Mouse (Mus musculus): ENCODE results near the gene Slc25a47. TPM values are rescaled to one million over a fixed set of nuclear protein-coding genes. Genes with fewer than 3 reads are reported as not detected.
A peak's percentile ranks its signal among the peaks of the same experiment; 100 is the strongest.
"Not testable (repeated sequence)": the region's sequence is repeated elsewhere in the genome, so short reads cannot be mapped to it uniquely, and the experiment has no call there.

The Slc25a47 gene
- polyA plus RNA-seq, 1 experiment: 6.6 TPM

DNA sequence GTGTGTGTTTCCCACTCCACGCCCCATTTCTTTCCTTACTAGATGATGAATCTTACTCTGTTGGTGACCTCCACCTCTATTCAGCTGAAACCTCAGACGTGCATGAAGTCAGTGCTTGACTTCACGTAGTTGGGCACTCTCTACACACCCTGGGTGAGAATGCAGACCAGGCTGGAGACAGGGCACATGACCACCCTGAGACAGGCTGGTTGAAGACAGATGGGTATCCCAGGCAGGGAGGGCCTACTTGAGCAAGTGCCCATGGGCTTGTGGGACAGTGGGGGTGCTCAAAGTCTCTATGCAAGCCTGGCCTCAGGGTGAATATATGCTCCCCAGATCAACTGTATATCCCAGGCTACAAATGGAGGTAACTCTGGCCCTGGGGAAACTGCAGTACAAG lies 1.5 kb upstream of the Slc25a47 start:
- no peak for TF ChIP-seq CTCF (IDR thresholded peaks at IDR 0.05; ENCODE audit: borderline replicate concordance, insufficient read depth, low read length)
- no peak for TF ChIP-seq POLR2A (IDR thresholded peaks at IDR 0.05; ENCODE audit: low read depth, low read length)
- H3K4me1 ChIP-seq (ENCODE audit: control insufficient read depth, insufficient read depth, low read length): peaks cover 12% of the 10 kb centered on the region; the same call in 1 of the 2 replicates
- H3K27ac ChIP-seq (ENCODE audit: insufficient read depth, low read length): no peak overlapping the region
- no peak overlapping the region for H3K4me3 ChIP-seq (ENCODE audit: insufficient read depth, low read length)

DNA sequence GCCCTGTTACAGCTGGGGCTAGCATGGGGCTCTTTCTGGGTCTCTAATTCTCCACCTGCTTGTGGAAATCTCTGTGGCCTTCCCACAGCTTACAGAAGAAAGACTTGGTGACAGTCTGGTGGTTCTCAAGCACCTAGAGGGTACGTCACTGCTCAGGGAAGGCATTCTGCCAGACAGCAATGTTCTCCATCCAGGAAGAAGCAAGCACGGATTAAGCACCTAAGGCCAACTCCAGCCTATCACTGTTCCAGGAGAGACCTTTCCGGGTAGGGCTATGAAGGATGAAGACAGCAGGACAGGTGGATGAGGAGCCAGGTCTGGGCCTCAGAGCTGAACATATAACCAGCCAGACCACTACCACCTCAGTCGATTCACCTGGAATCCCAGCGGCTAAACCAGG lies 1.1 kb upstream of the Slc25a47 start:
- Histone ChIP-seq H3K4me1 (ENCODE audit: control insufficient read depth, insufficient read depth, low read length) (peaks cover 12% of the 10 kb centered on the region; the same call in 1 of the 2 replicates), H3K4me3 (ENCODE audit: insufficient read depth, low read length) (peak overlapping the region; percentile 44; the same call in 1 of the 2 replicates), H3K27ac (ENCODE audit: insufficient read depth, low read length) (no peak overlapping the region)
- TF ChIP-seq POLR2A (IDR thresholded peaks at IDR 0.05; ENCODE audit: low read depth, low read length): no peak
- no peak for TF ChIP-seq CTCF (IDR thresholded peaks at IDR 0.05; ENCODE audit: borderline replicate concordance, insufficient read depth, low read length)

DNA sequence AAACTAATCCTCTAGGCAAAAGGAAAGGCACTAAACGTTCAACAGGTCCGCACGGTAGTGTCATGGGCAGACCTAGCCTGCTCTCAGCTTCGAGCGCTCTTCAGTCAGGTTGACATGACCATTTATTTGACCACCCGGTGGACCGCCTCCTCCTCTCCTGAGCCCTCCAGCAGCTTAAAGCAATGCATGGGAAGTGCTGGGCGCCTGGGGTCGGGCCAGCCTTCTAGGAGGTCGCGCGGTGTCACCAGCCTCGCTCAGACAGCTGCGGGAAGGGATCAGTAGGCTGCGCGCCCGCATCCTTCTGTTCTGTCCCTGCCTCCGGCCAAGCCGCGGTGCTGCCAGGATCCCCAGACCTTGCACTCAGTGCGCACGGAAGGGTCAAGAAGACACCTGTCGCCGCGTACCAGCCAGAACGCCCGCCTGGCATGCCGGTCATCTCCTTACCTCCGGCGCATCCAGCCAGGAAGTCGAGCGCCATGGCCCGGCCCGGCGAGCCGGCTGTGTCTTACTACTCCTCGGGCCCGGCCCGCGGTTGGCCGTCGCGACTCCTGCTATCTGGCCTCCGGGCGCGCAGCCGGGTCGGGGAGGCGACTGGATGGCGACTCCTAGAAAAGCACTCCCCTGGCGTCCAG lies 522 bp upstream of the Slc25a47 start:
- H3K4me1 ChIP-seq (ENCODE audit: control insufficient read depth, insufficient read depth, low read length): peaks cover 12% of the 10 kb centered on the region; the same call in 1 of the 2 replicates
- H3K4me3 ChIP-seq (ENCODE audit: insufficient read depth, low read length): peak overlapping the region; percentile 44
- H3K27ac ChIP-seq (ENCODE audit: insufficient read depth, low read length): no peak overlapping the region
- TF ChIP-seq CTCF (IDR thresholded peaks at IDR 0.05; ENCODE audit: borderline replicate concordance, insufficient read depth, low read length) (no peak), POLR2A (IDR thresholded peaks at IDR 0.05; ENCODE audit: low read depth, low read length) (no peak; the same call in 1 of the 2 replicates)

DNA sequence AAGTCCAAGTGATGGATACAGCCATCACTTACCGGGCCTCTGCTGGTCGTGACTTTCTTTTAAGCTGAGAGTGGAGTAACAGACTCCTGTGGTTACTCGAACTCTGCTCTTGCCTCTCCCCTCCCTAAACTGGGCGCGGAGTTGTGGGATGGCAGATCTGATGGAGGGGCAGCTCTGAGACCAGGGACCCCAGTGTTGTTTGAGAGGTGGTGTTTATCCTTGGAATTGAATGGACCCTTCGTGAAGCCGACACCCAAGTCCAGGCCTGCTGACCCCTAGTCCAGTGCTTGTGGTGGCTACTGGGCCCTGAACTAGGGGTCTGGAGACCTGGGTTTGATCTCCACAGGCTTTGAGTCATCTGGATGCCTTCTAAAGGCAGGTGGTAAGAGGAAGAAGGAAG lies 876 bp downstream of the Slc25a47 start:
- no peak overlapping the region for H3K27ac ChIP-seq (ENCODE audit: insufficient read depth, low read length)
- H3K4me3 ChIP-seq (ENCODE audit: insufficient read depth, low read length): peak overlapping the region; percentile 66
- peaks cover 10% of the 10 kb centered on the region; the same call in 1 of the 2 replicates for H3K4me1 ChIP-seq (ENCODE audit: control insufficient read depth, insufficient read depth, low read length)
- TF ChIP-seq POLR2A (IDR thresholded peaks at IDR 0.05; ENCODE audit: low read depth, low read length): no peak
- TF ChIP-seq CTCF (IDR thresholded peaks at IDR 0.05; ENCODE audit: borderline replicate concordance, insufficient read depth, low read length): no peak

DNA sequence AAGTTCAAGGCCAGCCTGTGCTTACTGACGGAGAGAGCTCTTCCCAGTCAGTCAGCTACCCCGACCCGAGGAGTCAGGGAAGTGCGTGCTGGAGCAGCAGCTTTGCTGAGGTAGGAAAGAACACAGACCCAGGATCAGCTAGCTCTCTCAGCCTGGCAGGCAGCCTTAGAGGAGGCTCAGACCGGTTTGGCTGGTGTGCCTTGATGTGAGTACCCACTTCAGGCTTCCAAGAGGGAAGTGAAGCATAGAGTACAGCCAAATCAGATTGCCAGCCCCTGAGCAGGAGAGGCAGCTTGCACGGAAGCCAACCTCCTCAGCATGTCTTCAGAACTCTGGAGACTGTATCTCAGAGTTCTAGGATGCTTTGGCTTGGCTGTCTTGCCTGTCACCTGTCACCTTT lies 5.3 kb downstream of the Slc25a47 start:
- no peak overlapping the region for H3K27ac ChIP-seq (ENCODE audit: insufficient read depth, low read length)
- no peak overlapping the region for H3K4me3 ChIP-seq (ENCODE audit: insufficient read depth, low read length)
- TF ChIP-seq CTCF (IDR thresholded peaks at IDR 0.05; ENCODE audit: borderline replicate concordance, insufficient read depth, low read length) (no peak), POLR2A (IDR thresholded peaks at IDR 0.05; ENCODE audit: low read depth, low read length) (no peak)

DNA sequence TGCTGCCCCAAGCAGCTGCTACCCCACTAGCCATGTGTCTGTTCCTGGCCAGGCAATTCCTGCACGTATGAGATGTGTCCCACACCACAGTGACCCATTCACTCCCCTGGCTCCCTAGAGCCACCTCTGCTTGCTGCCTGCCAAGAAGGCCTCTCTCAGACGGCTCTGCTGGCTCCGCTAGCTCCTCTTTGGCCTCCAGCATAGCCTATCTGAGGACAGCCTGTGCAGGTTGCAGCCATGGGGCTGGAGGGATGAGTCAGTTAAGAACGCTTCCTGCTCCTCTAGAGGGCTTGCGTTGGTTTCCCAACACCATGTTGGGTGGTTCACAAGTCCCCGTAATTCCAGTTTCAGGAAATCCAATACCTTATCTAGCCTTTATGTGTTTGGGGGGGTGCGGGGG lies 6.8 kb downstream of the Slc25a47 start:
- no peak for TF ChIP-seq POLR2A (IDR thresholded peaks at IDR 0.05; ENCODE audit: low read depth, low read length)
- TF ChIP-seq CTCF (IDR thresholded peaks at IDR 0.05; ENCODE audit: borderline replicate concordance, insufficient read depth, low read length): no peak
- Histone ChIP-seq H3K4me1 (ENCODE audit: control insufficient read depth, insufficient read depth, low read length) (0 out of 2 replicates have a peak, but pooled peaks cover 2% of the 10 kb centered on the region), H3K27ac (ENCODE audit: insufficient read depth, low read length) (no peak overlapping the region), H3K4me3 (ENCODE audit: insufficient read depth, low read length) (no peak overlapping the region)

More for the DNA sequence above, 5.3 kb downstream of the Slc25a47 start:
- H3K4me1 ChIP-seq (ENCODE audit: control insufficient read depth, insufficient read depth, low read length): peaks cover 3% of the 10 kb centered on the region; the same call in 1 of the 2 replicates

DNA sequence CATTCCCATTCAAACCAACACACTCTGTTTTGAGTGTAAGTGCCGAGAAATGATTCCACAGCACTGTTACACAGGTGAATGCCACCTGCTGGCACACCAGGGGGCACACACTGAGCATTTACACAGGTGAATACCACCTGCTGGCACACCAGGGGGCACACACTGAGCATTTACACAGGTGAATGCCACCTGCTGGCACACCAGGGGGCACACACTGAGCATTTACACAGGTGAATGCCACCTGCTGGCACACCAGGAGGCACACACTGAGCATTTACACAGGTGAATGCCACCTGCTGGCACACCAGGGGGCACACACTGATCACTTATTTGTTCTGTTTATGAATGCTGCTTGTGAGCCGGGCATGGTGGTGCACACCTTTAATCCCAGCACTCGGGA lies 12.2 kb downstream of the Slc25a47 start:
- not testable (repeated sequence) for H3K4me1 ChIP-seq (ENCODE audit: control insufficient read depth, insufficient read depth, low read length); H3K4me3 ChIP-seq (ENCODE audit: insufficient read depth, low read length); H3K27ac ChIP-seq (ENCODE audit: insufficient read depth, low read length)

DNA sequence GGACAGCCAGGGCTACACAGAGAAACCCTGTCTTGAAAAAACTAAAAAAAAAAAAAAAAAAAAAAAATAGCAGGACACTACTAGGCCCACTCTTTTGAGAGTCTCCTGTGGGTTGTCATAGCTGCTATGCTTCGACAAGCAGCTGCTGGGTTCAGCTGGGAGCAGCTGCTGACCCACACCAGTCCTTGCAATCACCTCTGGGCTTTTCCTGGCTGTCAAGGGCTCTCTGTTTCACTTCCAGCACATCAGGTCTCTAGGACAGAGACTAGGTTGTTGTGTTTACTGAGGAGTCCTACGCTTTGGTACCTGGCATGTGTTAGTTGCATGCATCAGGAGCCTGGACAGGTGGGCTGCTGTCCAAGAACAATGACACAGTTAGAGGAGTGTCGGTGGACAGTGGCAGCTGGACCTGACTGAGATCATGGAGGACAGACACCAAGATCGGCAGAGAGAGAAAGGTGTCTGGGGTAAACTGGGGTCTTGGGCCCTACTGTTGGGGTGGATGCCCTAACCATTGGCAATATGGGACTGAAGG lies 13.7 kb downstream of the Slc25a47 start:
- Histone ChIP-seq H3K27ac (ENCODE audit: insufficient read depth, low read length) (no peak overlapping the region), H3K4me3 (ENCODE audit: insufficient read depth, low read length) (no peak overlapping the region)
- TF ChIP-seq POLR2A (IDR thresholded peaks at IDR 0.05; ENCODE audit: low read depth, low read length): no peak
- TF ChIP-seq CTCF (IDR thresholded peaks at IDR 0.05; ENCODE audit: borderline replicate concordance, insufficient read depth, low read length): no peak

DNA sequence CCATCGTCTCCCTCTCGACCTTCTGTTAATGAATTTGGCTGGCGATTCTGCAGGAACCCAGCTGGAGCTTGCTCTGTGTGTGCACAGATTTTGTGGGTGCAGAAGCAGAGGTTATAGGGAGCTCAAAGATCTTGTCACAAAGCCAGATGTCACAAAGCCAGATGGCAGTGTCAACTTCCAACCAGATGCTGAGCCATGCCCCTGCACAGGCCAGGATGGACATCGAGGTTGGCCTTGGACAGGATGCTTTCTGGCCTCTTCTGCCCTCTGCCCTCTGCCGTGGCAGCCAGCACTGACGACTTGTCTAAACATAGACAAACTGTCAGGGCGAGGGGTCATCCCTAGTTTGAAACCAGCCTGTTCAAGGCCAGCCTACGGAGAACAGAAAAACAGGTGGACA lies 14.3 kb downstream of the Slc25a47 start:
- TF ChIP-seq POLR2A (IDR thresholded peaks at IDR 0.05; ENCODE audit: low read depth, low read length) (no peak), CTCF (IDR thresholded peaks at IDR 0.05; ENCODE audit: borderline replicate concordance, insufficient read depth, low read length) (no peak)
- H3K4me1 ChIP-seq (ENCODE audit: control insufficient read depth, insufficient read depth, low read length): 0 out of 2 replicates have a peak, but pooled peaks cover 2% of the 10 kb centered on the region
- no peak overlapping the region for H3K27ac ChIP-seq (ENCODE audit: insufficient read depth, low read length)
- no peak overlapping the region for H3K4me3 ChIP-seq (ENCODE audit: insufficient read depth, low read length)

More for the DNA sequence above, 13.7 kb downstream of the Slc25a47 start:
- H3K4me1 ChIP-seq (ENCODE audit: control insufficient read depth, insufficient read depth, low read length): 0 out of 2 replicates have a peak, but pooled peaks cover 2% of the 10 kb centered on the region

DNA sequence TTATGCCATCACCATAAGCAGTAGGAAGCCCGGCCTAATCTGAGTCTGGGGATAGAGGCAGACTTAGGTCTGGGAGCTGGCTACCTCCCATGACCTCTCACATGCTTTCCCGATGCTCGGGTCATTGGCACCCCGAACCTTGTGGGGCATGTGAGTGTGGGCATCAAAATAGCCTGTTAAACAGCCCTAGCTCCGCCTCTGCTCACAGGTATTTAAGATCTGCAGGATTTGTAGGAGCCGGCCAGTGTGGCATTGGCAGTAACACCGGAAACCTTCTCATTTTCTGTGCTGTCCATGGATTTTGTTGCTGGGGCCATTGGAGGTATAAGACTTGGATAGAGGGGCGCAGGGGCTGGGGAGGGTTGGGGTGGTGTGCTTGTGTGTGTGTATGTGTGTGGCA lies 15.0 kb downstream of the Slc25a47 start:
- H3K27ac ChIP-seq (ENCODE audit: insufficient read depth, low read length): no peak overlapping the region
- 0 out of 2 replicates have a peak, but pooled peaks cover 2% of the 10 kb centered on the region for H3K4me1 ChIP-seq (ENCODE audit: control insufficient read depth, insufficient read depth, low read length)
- no peak overlapping the region for H3K4me3 ChIP-seq (ENCODE audit: insufficient read depth, low read length)
- TF ChIP-seq CTCF (IDR thresholded peaks at IDR 0.05; ENCODE audit: borderline replicate concordance, insufficient read depth, low read length): no peak
- TF ChIP-seq POLR2A (IDR thresholded peaks at IDR 0.05; ENCODE audit: low read depth, low read length): no peak

Measured in embryonic fibroblast, embryonic 13.5 days (primary cell).